Mouse (Mus musculus): ENCODE results near the gene Mrpl45. TPM values are rescaled to one million over a fixed set of nuclear protein-coding genes. Genes with fewer than 3 reads are reported as not detected.

Mrpl45 gene
- total and polyA plus RNA-seq, 2 experiments from 2014 or later = 21.4 to 36.0 TPM

- Histone ChIP-seq H3K4me2 (ENCODE audit: low read depth, low read length, poor library complexity, severe bottlenecking) (peak overlapping the region; percentile 95), H3K9me3 (ENCODE audit: low read length) (no peaks in the 10 kb centered on the region), H3K4me1 (ENCODE audit: insufficient read depth, low read length) (peaks cover 13% of the 10 kb centered on the region), H3K36me3 (ENCODE audit: insufficient read depth, low read length) (no peaks in the 10 kb centered on the region), H3K27me3 (ENCODE audit: insufficient read depth, low read length) (no peaks in the 10 kb centered on the region), H3K4me3 (ENCODE audit: low read depth, low read length) (peak overlapping the region; percentile 96), H3K27ac (ENCODE audit: low read depth, low read length) (peak overlapping the region; percentile 83), H3K9ac (replicated peaks; ENCODE audit: low read length, poor library complexity, severe bottlenecking) (peak overlapping the region; percentile 98)
- no peak for TF ChIP-seq CTCF (IDR thresholded peaks at IDR 0.05)
- under 1% methylated on average over 31 of the region's 39 CpGs for WGBS
- DNase-seq (ENCODE audit: low spot score) = no peak
- no peak for ATAC-seq (ENCODE audit: low FRiP score)
Observed at GRCm38 (mm10) chr11:97362649-97362942, 47.1 kb downstream of the Mrpl45 start.

- Histone ChIP-seq H3K4me3 (ENCODE audit: low read depth, low read length) (peak overlapping the region; percentile 96), H3K4me2 (ENCODE audit: low read depth, low read length, poor library complexity, severe bottlenecking) (peak overlapping the region; percentile 95), H3K4me1 (ENCODE audit: insufficient read depth, low read length) (peaks cover 13% of the 10 kb centered on the region), H3K9me3 (ENCODE audit: low read length) (no peaks in the 10 kb centered on the region), H3K36me3 (ENCODE audit: insufficient read depth, low read length) (no peaks in the 10 kb centered on the region), H3K27me3 (ENCODE audit: insufficient read depth, low read length) (no peaks in the 10 kb centered on the region), H3K27ac (ENCODE audit: low read depth, low read length) (peak overlapping the region; percentile 83), H3K9ac (replicated peaks; ENCODE audit: low read length, poor library complexity, severe bottlenecking) (peak overlapping the region; percentile 98)
- ATAC-seq (ENCODE audit: low FRiP score) = no peak
- no peak for TF ChIP-seq CTCF (IDR thresholded peaks at IDR 0.05)
- WGBS = under 1% methylated on average over 39 of the region's 49 CpGs
- no peak for DNase-seq (ENCODE audit: low spot score)
Observed at GRCm38 (mm10) chr11:97362943-97363643, 47.6 kb downstream of the Mrpl45 start.

GRCm38 (mm10) chr11:97363644-97363995 is 48.1 kb downstream of the Mrpl45 start:
- H3K27me3 ChIP-seq (ENCODE audit: insufficient read depth, low read length) = no peaks in the 10 kb centered on the region
- H3K9ac ChIP-seq (replicated peaks; ENCODE audit: low read length, poor library complexity, severe bottlenecking) = peak overlapping the region; percentile 98
- H3K4me1 ChIP-seq (ENCODE audit: insufficient read depth, low read length) = peaks cover 13% of the 10 kb centered on the region
- no peak for DNase-seq (ENCODE audit: low spot score)
- peak overlapping the region; percentile 95 for H3K4me2 ChIP-seq (ENCODE audit: low read depth, low read length, poor library complexity, severe bottlenecking)
- no peaks in the 10 kb centered on the region for H3K9me3 ChIP-seq (ENCODE audit: low read length)
- ATAC-seq (ENCODE audit: low FRiP score) = no peak
- TF ChIP-seq CTCF (IDR thresholded peaks at IDR 0.05) = no peak
- WGBS = 0% methylated on average over 7 of the region's 7 CpGs
- H3K36me3 ChIP-seq (ENCODE audit: insufficient read depth, low read length) = no peaks in the 10 kb centered on the region
- H3K4me3 ChIP-seq (ENCODE audit: low read depth, low read length) = peak overlapping the region; percentile 96
- H3K27ac ChIP-seq (ENCODE audit: low read depth, low read length) = 0 out of 2 replicates have a peak overlapping the region, but pooled peaks have one; percentile 83

GRCm38 (mm10) chr11:97365556-97365955 is 50.0 kb downstream of the Mrpl45 start:
- Histone ChIP-seq H3K9ac (replicated peaks; ENCODE audit: low read length, poor library complexity, severe bottlenecking) (no peak overlapping the region), H3K27ac (ENCODE audit: low read depth, low read length) (no peak overlapping the region), H3K4me2 (ENCODE audit: low read depth, low read length, poor library complexity, severe bottlenecking) (peak overlapping the region; percentile 95), H3K27me3 (ENCODE audit: insufficient read depth, low read length) (no peaks in the 10 kb centered on the region), H3K4me3 (ENCODE audit: low read depth, low read length) (peak overlapping the region; percentile 96; the same call in 1 of the 2 replicates), H3K36me3 (ENCODE audit: insufficient read depth, low read length) (no peaks in the 10 kb centered on the region), H3K4me1 (ENCODE audit: insufficient read depth, low read length) (peaks cover 13% of the 10 kb centered on the region), H3K9me3 (ENCODE audit: low read length) (no peaks in the 10 kb centered on the region)
- DNase-seq (ENCODE audit: low spot score) = no peak
- TF ChIP-seq CTCF (IDR thresholded peaks at IDR 0.05) = no peak
- 57% methylated on average over 1 of the region's 1 CpGs for WGBS
- no peak for ATAC-seq (ENCODE audit: low FRiP score)

GRCm38 (mm10) chr11:97368501-97368900 is 53.0 kb downstream of the Mrpl45 start:
- H3K4me1 ChIP-seq (ENCODE audit: insufficient read depth, low read length) = peaks cover 13% of the 10 kb centered on the region
- no peaks in the 10 kb centered on the region for H3K9me3 ChIP-seq (ENCODE audit: low read length)
- H3K4me3 ChIP-seq (ENCODE audit: low read depth, low read length) = no peak overlapping the region
- no peak for DNase-seq (ENCODE audit: low spot score)
- no peak overlapping the region for H3K27ac ChIP-seq (ENCODE audit: low read depth, low read length)
- 72% methylated on average over 5 of the region's 5 CpGs for WGBS
- 0 out of 2 replicates have a peak, but pooled peaks cover 4% of the 10 kb centered on the region for H3K36me3 ChIP-seq (ENCODE audit: insufficient read depth, low read length)
- no peaks in the 10 kb centered on the region for H3K27me3 ChIP-seq (ENCODE audit: insufficient read depth, low read length)
- H3K4me2 ChIP-seq (ENCODE audit: low read depth, low read length, poor library complexity, severe bottlenecking) = no peak overlapping the region
- no peak for ATAC-seq (ENCODE audit: low FRiP score)
- no peak for TF ChIP-seq CTCF (IDR thresholded peaks at IDR 0.05)
- H3K9ac ChIP-seq (replicated peaks; ENCODE audit: low read length, poor library complexity, severe bottlenecking) = no peak overlapping the region

GRCm38 (mm10) chr11:97370329-97371091 is 55.0 kb downstream of the Mrpl45 start:
- no peak overlapping the region for H3K27ac ChIP-seq (ENCODE audit: low read depth, low read length)
- H3K27me3 ChIP-seq (ENCODE audit: insufficient read depth, low read length) = no peaks in the 10 kb centered on the region
- peaks cover 4% of the 10 kb centered on the region for H3K4me1 ChIP-seq (ENCODE audit: insufficient read depth, low read length)
- H3K9me3 ChIP-seq (ENCODE audit: low read length) = no peaks in the 10 kb centered on the region
- DNase-seq (ENCODE audit: low spot score) (peak; percentile 80), ATAC-seq (ENCODE audit: low FRiP score) (no peak)
- TF ChIP-seq CTCF (IDR thresholded peaks at IDR 0.05) = no peak
- WGBS = 74% methylated on average over 7 of the region's 7 CpGs
- H3K4me2 ChIP-seq (ENCODE audit: low read depth, low read length, poor library complexity, severe bottlenecking) = no peak overlapping the region
- H3K9ac ChIP-seq (replicated peaks; ENCODE audit: low read length, poor library complexity, severe bottlenecking) = no peak overlapping the region
- no peak overlapping the region for H3K4me3 ChIP-seq (ENCODE audit: low read depth, low read length)
- H3K36me3 ChIP-seq (ENCODE audit: insufficient read depth, low read length) = peaks cover 16% of the 10 kb centered on the region; the same call in 1 of the 2 replicates

Data from midbrain, postnatal 0 days (tissue).